Mouse (Mus musculus) heart, embryonic 14.5 days (tissue): ENCODE measurements at regions not wholly inside any gene's neighbourhood (a gene's known extent, or its start where the extent isn't known, plus 50 kb on each side); places are given as distances from the start of the nearest gene placed in this dataset.

Experiments used
- ATAC-seq: fragments of 200-750 bp; cut with Nextera tagmentation; 2 replicates; pipeline ENCODE4 v1.8.0; 2017; ENCODE audit warnings: low read depth, moderate TSS enrichment; ENCODE audit not compliant: insufficient number of reproducible peaks, insufficient read depth, low FRiP score
- H3K27ac ChIP-seq, 2 experiments: fragments of 200-500 bp in 1 of 2; fragments of 300-500 bp in 1 of 2; sonication (generic) in 1 of 2; replicated peaks in 1 of 2; 2 replicates each; pipeline ENCODE4 v1.5.1; 2012 to 2014; ENCODE audit warnings: low read depth in 2 of 2, low read length in 2 of 2, control low read depth in 1 of 2, mild to moderate bottlenecking in 1 of 2, mixed read lengths in 1 of 2; ENCODE audit not compliant: control insufficient read depth in 1 of 2, insufficient read depth in 1 of 2
- H3K27me3 ChIP-seq: fragments of 300-500 bp; sonication (generic); 2 replicates; pipeline ENCODE4 v1.6.1; 2014; ENCODE audit warnings: mild to moderate bottlenecking, low read length, control low read depth; ENCODE audit not compliant: control insufficient read depth, insufficient read depth
- H3K36me3 ChIP-seq: fragments of 300-500 bp; sonication (generic); 2 replicates; pipeline ENCODE4 v1.6.1; 2014; ENCODE audit warnings: mild to moderate bottlenecking, control low read depth, low read length, mixed read lengths; ENCODE audit not compliant: control insufficient read depth, insufficient read depth
- H3K4me1 ChIP-seq, 2 experiments: fragments of 200-500 bp in 1 of 2; fragments of 300-500 bp in 1 of 2; sonication (generic) in 1 of 2; 2 replicates each; pipeline ENCODE4 v1.6.1; 2012 to 2014; ENCODE audit warnings: low read length in 2 of 2, control low read depth in 1 of 2, mixed read lengths in 1 of 2; ENCODE audit not compliant: control insufficient read depth in 2 of 2, insufficient read depth in 2 of 2
- H3K4me2 ChIP-seq: fragments of 300-500 bp; sonication (generic); 2 replicates; pipeline ENCODE4 v1.6.1; 2014; ENCODE audit warnings: mild to moderate bottlenecking, low read length
- H3K4me3 ChIP-seq, 2 experiments: fragments of 200-500 bp in 1 of 2; fragments of 300-500 bp in 1 of 2; sonication (generic) in 1 of 2; 2 replicates each; pipeline ENCODE4 v1.5.1; 2012 to 2014; ENCODE audit warnings: low read length in 2 of 2, mild to moderate bottlenecking in 2 of 2, control low read depth in 1 of 2, low read depth in 1 of 2, moderate library complexity in 1 of 2; ENCODE audit not compliant: control insufficient read depth in 1 of 2, insufficient read depth in 1 of 2
- H3K9ac ChIP-seq: fragments of 300-500 bp; sonication (generic); 2 replicates; pipeline ENCODE4 v1.6.1; 2014; ENCODE audit warnings: mild to moderate bottlenecking, low read length
- H3K9me3 ChIP-seq: fragments of 300-500 bp; sonication (generic); 2 replicates; pipeline ENCODE4 v1.6.1; 2016; ENCODE audit warnings: low read length, control low read depth; ENCODE audit not compliant: control insufficient read depth
- WGBS: fragments of 180-500 bp; shearing (Covaris S2); extraction: QIAGEN DNeasy Blood & Tissue Kit; methylation state at CpG from one replicate; pipeline ENCODE4 v1.1.7; 2014; 5-methylcytosine and 5-hydroxymethylcytosine counted together

GRCm38 (mm10) chr5:54254005-54254404 lies 255.7 kb downstream of the Stim2 start:
- Histone ChIP-seq H3K36me3 (no peaks in the 10 kb centered on the region), H3K4me1 (peaks cover 3 to 4% of the 10 kb centered on the region in 2 experiments; a peak in 2 of 4 replicates), H3K27me3 (no peaks in the 10 kb centered on the region), H3K4me3 (no peak overlapping the region), H3K4me2 (no peak overlapping the region), H3K9me3 (no peaks in the 10 kb centered on the region), H3K27ac (no peak overlapping the region), H3K9ac (no peak overlapping the region)
- 54% methylated on average over 7 of the region's 7 CpGs for WGBS
- ATAC-seq: no peak

DNA sequence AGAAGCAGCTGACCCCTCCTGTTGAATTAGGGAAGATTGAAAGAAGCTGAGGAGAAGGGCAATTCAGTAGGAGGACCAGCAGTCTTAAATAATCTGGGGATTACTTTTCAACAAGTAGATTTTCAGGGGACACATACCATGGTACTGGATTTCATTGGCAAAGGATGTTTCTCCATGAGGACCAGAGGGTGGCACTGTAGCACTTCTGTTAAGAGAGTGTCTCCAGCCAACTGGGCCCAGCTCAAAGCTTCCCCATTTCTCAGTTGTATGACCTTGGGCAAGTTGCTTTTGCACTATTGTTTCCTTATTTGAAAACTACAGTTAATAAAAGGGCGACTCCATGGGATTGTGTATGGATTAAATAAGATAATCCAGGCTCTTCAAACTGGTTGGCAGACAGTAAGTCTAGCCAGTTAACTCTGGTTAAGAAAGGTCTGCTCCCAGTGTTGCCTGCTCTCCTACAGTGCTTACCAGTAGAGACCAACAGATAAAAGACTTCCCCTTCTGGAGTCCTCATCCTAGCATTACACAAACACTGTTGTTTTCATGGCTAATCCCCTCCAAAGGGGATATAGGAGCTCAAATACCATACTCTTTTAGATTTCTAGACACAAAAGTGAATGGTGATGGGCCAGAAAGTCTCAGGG lies 259.9 kb downstream of the Stim2 start:
- no peaks in the 10 kb centered on the region for H3K27me3 ChIP-seq
- WGBS: 9% methylated on average over 1 of the region's 1 CpGs
- no peak overlapping the region for H3K27ac ChIP-seq
- no peak overlapping the region for H3K4me3 ChIP-seq
- H3K9ac ChIP-seq: no peak overlapping the region
- ATAC-seq: no peak
- H3K4me1 ChIP-seq: peaks cover 3 to 7% of the 10 kb centered on the region in 2 experiments; a peak in 2 of 4 replicates
- H3K4me2 ChIP-seq: no peak overlapping the region
- H3K36me3 ChIP-seq: no peaks in the 10 kb centered on the region
- no peaks in the 10 kb centered on the region for H3K9me3 ChIP-seq

DNA sequence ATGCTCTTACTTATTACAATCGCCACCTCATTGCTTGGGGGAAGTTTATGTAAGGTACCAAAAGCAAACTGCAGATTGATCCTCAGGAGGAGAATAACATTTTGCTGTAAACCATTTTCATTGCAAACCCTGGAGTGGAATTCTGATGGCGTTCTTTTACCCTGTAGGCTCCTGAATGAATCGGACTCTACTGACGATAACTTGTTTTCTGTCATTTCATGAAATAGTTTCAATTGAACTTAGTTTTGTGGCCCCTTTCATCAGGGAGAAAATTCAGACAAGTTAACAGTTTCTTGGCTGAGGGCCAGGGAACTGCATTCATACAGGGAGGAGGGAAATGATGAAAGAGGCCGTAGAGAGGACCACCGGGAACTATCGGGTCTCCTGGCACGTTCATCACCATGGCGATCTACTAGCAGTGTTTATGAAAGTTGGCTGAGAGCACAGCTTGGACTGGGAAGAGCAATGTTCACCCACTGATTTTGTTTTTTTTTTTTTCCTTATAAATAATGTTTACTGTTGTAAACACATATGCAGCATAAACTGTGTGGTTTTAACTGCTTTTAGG lies 266.7 kb downstream of the Stim2 start:
- Histone ChIP-seq H3K27me3 (no peaks in the 10 kb centered on the region), H3K9ac (no peak overlapping the region), H3K27ac (no peak overlapping the region), H3K36me3 (no peaks in the 10 kb centered on the region), H3K9me3 (no peaks in the 10 kb centered on the region), H3K4me1 (peaks cover 4 to 5% of the 10 kb centered on the region in 2 experiments; a peak in 3 of 4 replicates), H3K4me2 (peak overlapping the region; percentile 19; the same call in 1 of the 2 replicates), H3K4me3 (no peak overlapping the region)
- 27% methylated on average over 9 of the region's 9 CpGs for WGBS
- ATAC-seq: no peak

GRCm38 (mm10) chr5:54267905-54268590 lies 269.7 kb downstream of the Stim2 start:
- 54% methylated on average over 10 of the region's 10 CpGs for WGBS
- Histone ChIP-seq H3K36me3 (no peaks in the 10 kb centered on the region), H3K9me3 (peaks cover 5% of the 10 kb centered on the region), H3K9ac (no peak overlapping the region), H3K27ac (no peak overlapping the region), H3K27me3 (no peaks in the 10 kb centered on the region), H3K4me1 (peaks cover 2 to 5% of the 10 kb centered on the region in 2 experiments; a peak in 3 of 4 replicates), H3K4me3 (no peak overlapping the region), H3K4me2 (no peak overlapping the region)
- no peak for ATAC-seq

- no peaks in the 10 kb centered on the region for H3K9me3 ChIP-seq
- no peaks in the 10 kb centered on the region for H3K4me1 ChIP-seq
- no peak overlapping the region for H3K9ac ChIP-seq
- no peaks in the 10 kb centered on the region for H3K36me3 ChIP-seq
- H3K4me2 ChIP-seq: no peak overlapping the region
- no peak overlapping the region for H3K27ac ChIP-seq
- WGBS: 71% methylated on average over 8 of the region's 8 CpGs
- no peak for ATAC-seq
- H3K27me3 ChIP-seq: no peaks in the 10 kb centered on the region
- H3K4me3 ChIP-seq: no peak overlapping the region
These were observed 281.1 kb downstream of the Stim2 start for GRCm38 (mm10) chr5:54279357-54279756.

- ATAC-seq: no peak
- Histone ChIP-seq H3K4me3 (no peak overlapping the region), H3K4me1 (no peaks in the 10 kb centered on the region), H3K36me3 (no peaks in the 10 kb centered on the region), H3K9ac (no peak overlapping the region), H3K27me3 (no peaks in the 10 kb centered on the region), H3K27ac (no peak overlapping the region), H3K4me2 (no peak overlapping the region), H3K9me3 (no peaks in the 10 kb centered on the region)
- WGBS: 45% methylated on average over 4 of the region's 4 CpGs
These were observed 282.4 kb downstream of the Stim2 start for GRCm38 (mm10) chr5:54280670-54281069.

- H3K9ac ChIP-seq: no peak overlapping the region
- ATAC-seq: no peak
- H3K36me3 ChIP-seq: no peaks in the 10 kb centered on the region
- H3K4me3 ChIP-seq: no peak overlapping the region
- H3K4me2 ChIP-seq: no peak overlapping the region
- H3K9me3 ChIP-seq: no peaks in the 10 kb centered on the region
- 78% methylated on average over 4 of the region's 4 CpGs for WGBS
- H3K27me3 ChIP-seq: no peaks in the 10 kb centered on the region
- H3K27ac ChIP-seq: no peak overlapping the region
- no peaks in the 10 kb centered on the region for H3K4me1 ChIP-seq
These were observed 282.8 kb downstream of the Stim2 start for GRCm38 (mm10) chr5:54281121-54281520.
